Mouse (Mus musculus): ENCODE measurements around the gene Il17ra. TPM values are rescaled to one million over a fixed set of nuclear protein-coding genes. Genes with fewer than 3 reads are reported as not detected.

The Il17ra gene
- 6.8 and 7.3 TPM in 2 replicates for polyA plus RNA-seq (2012; rRNA removed)

GRCm38 (mm10) chr6:120463086-120463871, at the start of gene Il17ra:
Gene Il17ra, plus strand, starts transcription at chr6:120463247.
- DNase-seq (ENCODE audit: low spot score) = peak; percentile 79

GRCm38 (mm10) chr6:120438161-120438560, 24.9 kb upstream of the Il17ra start:
- no peak for DNase-seq (ENCODE audit: low spot score)

- DNase-seq (ENCODE audit: low spot score) = no peak
These were observed 20.8 kb upstream of the Il17ra start for GRCm38 (mm10) chr6:120442171-120442749.

GRCm38 (mm10) chr6:120443363-120444355, 19.4 kb upstream of the Il17ra start:
- DNase-seq (ENCODE audit: low spot score) = no peak

GRCm38 (mm10) chr6:120450208-120450607, 12.8 kb upstream of the Il17ra start:
- no peak for DNase-seq (ENCODE audit: low spot score)

GRCm38 (mm10) chr6:120452384-120453102, 10.5 kb upstream of the Il17ra start:
- no peak for DNase-seq (ENCODE audit: low spot score)

- DNase-seq (ENCODE audit: low spot score) = no peak
These were observed 10.0 kb upstream of the Il17ra start for GRCm38 (mm10) chr6:120453103-120453445.

- DNase-seq (ENCODE audit: low spot score) = no peak
These were observed 9.5 kb upstream of the Il17ra start for GRCm38 (mm10) chr6:120453556-120453955.

GRCm38 (mm10) chr6:120454627-120455077, 8.4 kb upstream of the Il17ra start:
- no peak for DNase-seq (ENCODE audit: low spot score)

- DNase-seq (ENCODE audit: low spot score) = no peak
These were observed 6.0 kb upstream of the Il17ra start for GRCm38 (mm10) chr6:120457074-120457473.

- no peak for DNase-seq (ENCODE audit: low spot score)
These were observed 5.3 kb upstream of the Il17ra start for GRCm38 (mm10) chr6:120457751-120458150.

- DNase-seq (ENCODE audit: low spot score) = no peak
These were observed 1.8 kb upstream of the Il17ra start for GRCm38 (mm10) chr6:120461217-120461616.

- DNase-seq (ENCODE audit: low spot score) = no peak
These were observed 796 bp upstream of the Il17ra start for GRCm38 (mm10) chr6:120462251-120462650.

- DNase-seq (ENCODE audit: low spot score) = no peak
These were observed 837 bp downstream of the Il17ra start for GRCm38 (mm10) chr6:120463884-120464283.

GRCm38 (mm10) chr6:120464406-120464939, 1.4 kb downstream of the Il17ra start:
- DNase-seq (ENCODE audit: low spot score) = no peak

GRCm38 (mm10) chr6:120465393-120465792, 2.3 kb downstream of the Il17ra start:
- no peak for DNase-seq (ENCODE audit: low spot score)

- no peak for DNase-seq (ENCODE audit: low spot score)
These were observed 3.7 kb downstream of the Il17ra start for GRCm38 (mm10) chr6:120466609-120467329.

GRCm38 (mm10) chr6:120468259-120468658, 5.2 kb downstream of the Il17ra start:
- no peak for DNase-seq (ENCODE audit: low spot score)

- DNase-seq (ENCODE audit: low spot score) = no peak
These were observed 6.2 kb downstream of the Il17ra start for GRCm38 (mm10) chr6:120469268-120469667.

- DNase-seq (ENCODE audit: low spot score) = no peak
These were observed 6.7 kb downstream of the Il17ra start for GRCm38 (mm10) chr6:120469770-120470169.

All from urinary bladder, adult 2 months (tissue).